Mouse (Mus musculus): ENCODE data around the gene Dab1.

- TF ChIP-seq POLR2A (IDR thresholded peaks at IDR 0.05; ENCODE audit: borderline replicate concordance, insufficient read depth, low read length) (no peak), CTCF (IDR thresholded peaks at IDR 0.05; ENCODE audit: borderline replicate concordance, insufficient read depth, low read depth, low read length) (no peak)
Observed at GRCm38 (mm10) chr4:104374191-104374590, 755.0 kb downstream of the Dab1 start.
